Mouse (Mus musculus) limb, embryonic 10.5 days (tissue): ENCODE results near the gene Gm29609. TPM values are rescaled to one million over a fixed set of nuclear protein-coding genes. Genes with fewer than 3 reads are reported as not detected.

Experiments used
- DNase-seq: peaks from one replicate; pipeline ENCODE4 v3.0.0-alpha.2; 2017; ENCODE audit warnings: low spot score
- H3K27ac ChIP-seq: fragments of 300-500 bp; sonication (generic); 2 replicates; pipeline ENCODE4 v1.5.1; 2016; ENCODE audit warnings: mild to moderate bottlenecking
- H3K27me3 ChIP-seq: fragments of 300-500 bp; sonication (generic); 2 replicates; pipeline ENCODE4 v1.6.1; 2016; ENCODE audit warnings: low read depth, mild to moderate bottlenecking; ENCODE audit not compliant: poor library complexity, severe bottlenecking
- H3K36me3 ChIP-seq: fragments of 300-500 bp; sonication (generic); 2 replicates; pipeline ENCODE4 v1.6.1; 2016; ENCODE audit warnings: mild to moderate bottlenecking, moderate library complexity
- H3K4me1 ChIP-seq: fragments of 300-500 bp; sonication (generic); 2 replicates; pipeline ENCODE4 v1.6.1; 2016
- H3K4me3 ChIP-seq: fragments of 300-500 bp; sonication (generic); 2 replicates; pipeline ENCODE4 v1.5.1; 2016; ENCODE audit warnings: mild to moderate bottlenecking, moderate library complexity
- H3K9me3 ChIP-seq: fragments of 300-500 bp; sonication (generic); replicated peaks from 2 replicates; pipeline ENCODE4 v1.6.1; 2016; ENCODE audit warnings: mild to moderate bottlenecking
- WGBS: fragments of 180-500 bp; shearing (Covaris S2); methylation state at CpG from one replicate; pipeline ENCODE4 v1.1.7; 2016; 5-methylcytosine and 5-hydroxymethylcytosine counted together
- polyA plus RNA-seq: library from polyadenylated mRNA; unstranded; fragments of >200 nt; fragmentation: Nextera tagmentation; extraction: Ambion mirVana; gene quantifications from 2 replicates; pipeline ENCODE4 v1.2.1, GENCODE M21; 2016

The Gm29609 gene
- polyA plus RNA-seq, 1 experiment from 2014 or later = 1.3 TPM

- H3K4me3 ChIP-seq = peak overlapping the region; percentile 87
- peaks cover 85% of the 10 kb centered on the region for H3K36me3 ChIP-seq
- H3K27me3 ChIP-seq = no peaks in the 10 kb centered on the region
- WGBS = 85% methylated on average over 7 of the region's 7 CpGs
- no peak for DNase-seq
- peaks cover 21% of the 10 kb centered on the region for H3K4me1 ChIP-seq
- peak overlapping the region; percentile 95 for H3K27ac ChIP-seq
- H3K9me3 ChIP-seq = peaks cover 4% of the 10 kb centered on the region; the same call in 1 of the 2 replicates
These were observed 23.2 kb upstream of the Gm29609 start for GRCm38 (mm10) chr5:31202933-31203332.

GRCm38 (mm10) chr5:31201742-31202590 is 22.3 kb upstream of the Gm29609 start, which contains the start of gene Zfp513:
Gene Zfp513, minus strand, starts transcription at chr5:31202303.
- no peaks in the 10 kb centered on the region for H3K27me3 ChIP-seq
- H3K27ac ChIP-seq = peak within 1 kb of the TSS; percentile 95
- peaks cover 85% of the 10 kb centered on the region for H3K36me3 ChIP-seq
- peaks cover 4% of the 10 kb centered on the region; the same call in 1 of the 2 replicates for H3K9me3 ChIP-seq
- H3K4me3 ChIP-seq = peak within 1 kb of the TSS; percentile 87
- under 1% methylated on average over 53 of the region's 53 CpGs for WGBS
- H3K4me1 ChIP-seq = peaks cover 21% of the 10 kb centered on the region
- DNase-seq = peak; percentile 96

- no peak for DNase-seq
- WGBS = 23% methylated on average over 13 of the region's 13 CpGs
These were observed 21.5 kb upstream of the Gm29609 start for GRCm38 (mm10) chr5:31201042-31201741.

GRCm38 (mm10) chr5:31200327-31200768 is 20.6 kb upstream of the Gm29609 start:
- no peak for DNase-seq
- Histone ChIP-seq H3K4me3 (peak overlapping the region; percentile 87), H3K27ac (no peak overlapping the region), H3K27me3 (no peaks in the 10 kb centered on the region), H3K4me1 (peaks cover 21% of the 10 kb centered on the region), H3K9me3 (peaks cover 4% of the 10 kb centered on the region; the same call in 1 of the 2 replicates), H3K36me3 (peaks cover 87% of the 10 kb centered on the region)
- WGBS = 91% methylated on average over 27 of the region's 27 CpGs

More at GRCm38 (mm10) chr5:31201042-31201741, 21.5 kb upstream of the Gm29609 start:
- Histone ChIP-seq H3K27ac (peak overlapping the region; percentile 95), H3K4me3 (peak overlapping the region; percentile 87), H3K36me3 (peaks cover 87% of the 10 kb centered on the region), H3K27me3 (no peaks in the 10 kb centered on the region), H3K4me1 (peaks cover 21% of the 10 kb centered on the region), H3K9me3 (peaks cover 4% of the 10 kb centered on the region; the same call in 1 of the 2 replicates)

GRCm38 (mm10) chr5:31199893-31200292 is 20.2 kb upstream of the Gm29609 start:
- Histone ChIP-seq H3K27ac (no peak overlapping the region), H3K9me3 (peaks cover 4% of the 10 kb centered on the region; the same call in 1 of the 2 replicates), H3K4me3 (no peak overlapping the region; the same call in 1 of the 2 replicates), H3K36me3 (peaks cover 87% of the 10 kb centered on the region), H3K4me1 (peaks cover 21% of the 10 kb centered on the region), H3K27me3 (no peaks in the 10 kb centered on the region)
- 92% methylated on average over 9 of the region's 9 CpGs for WGBS
- no peak for DNase-seq

- no peak overlapping the region for H3K27ac ChIP-seq
- no peak overlapping the region for H3K4me3 ChIP-seq
- peaks cover 21% of the 10 kb centered on the region for H3K4me1 ChIP-seq
- peaks cover 87% of the 10 kb centered on the region for H3K36me3 ChIP-seq
- DNase-seq = no peak
- H3K9me3 ChIP-seq = peaks cover 4% of the 10 kb centered on the region; the same call in 1 of the 2 replicates
- no peaks in the 10 kb centered on the region for H3K27me3 ChIP-seq
- WGBS = 94% methylated on average over 19 of the region's 19 CpGs
These were observed 19.7 kb upstream of the Gm29609 start for GRCm38 (mm10) chr5:31199321-31199892.

GRCm38 (mm10) chr5:31198616-31199320 is 19.1 kb upstream of the Gm29609 start:
- 84% methylated on average over 5 of the region's 5 CpGs for WGBS
- peaks cover 27% of the 10 kb centered on the region for H3K4me1 ChIP-seq
- no peak overlapping the region for H3K4me3 ChIP-seq
- DNase-seq = no peak
- H3K27ac ChIP-seq = no peak overlapping the region
- H3K9me3 ChIP-seq = peaks cover 4% of the 10 kb centered on the region; the same call in 1 of the 2 replicates
- H3K36me3 ChIP-seq = peaks cover 85% of the 10 kb centered on the region
- H3K27me3 ChIP-seq = no peaks in the 10 kb centered on the region

GRCm38 (mm10) chr5:31198170-31198569 is 18.5 kb upstream of the Gm29609 start:
- Histone ChIP-seq H3K4me3 (no peak overlapping the region), H3K27ac (no peak overlapping the region), H3K36me3 (peaks cover 79% of the 10 kb centered on the region), H3K9me3 (peaks cover 4% of the 10 kb centered on the region; the same call in 1 of the 2 replicates), H3K27me3 (no peaks in the 10 kb centered on the region), H3K4me1 (peaks cover 29% of the 10 kb centered on the region)
- DNase-seq = no peak
- WGBS = 91% methylated on average over 9 of the region's 9 CpGs

GRCm38 (mm10) chr5:31197072-31197471 is 17.4 kb upstream of the Gm29609 start:
- Histone ChIP-seq H3K36me3 (peaks cover 69% of the 10 kb centered on the region), H3K9me3 (peaks cover 4% of the 10 kb centered on the region; the same call in 1 of the 2 replicates), H3K27ac (no peak overlapping the region), H3K4me3 (no peak overlapping the region), H3K4me1 (peaks cover 21% of the 10 kb centered on the region), H3K27me3 (no peaks in the 10 kb centered on the region)
- 94% methylated on average over 12 of the region's 12 CpGs for WGBS
- DNase-seq = no peak

- peaks cover 72% of the 10 kb centered on the region for H3K36me3 ChIP-seq
- H3K27ac ChIP-seq = no peak overlapping the region
- H3K4me1 ChIP-seq = peaks cover 29% of the 10 kb centered on the region
- 93% methylated on average over 10 of the region's 10 CpGs for WGBS
- H3K9me3 ChIP-seq = peaks cover 4% of the 10 kb centered on the region; the same call in 1 of the 2 replicates
- H3K27me3 ChIP-seq = no peaks in the 10 kb centered on the region
- H3K4me3 ChIP-seq = no peak overlapping the region
- DNase-seq = no peak
These were observed 16.5 kb upstream of the Gm29609 start for GRCm38 (mm10) chr5:31196207-31196606.

- Histone ChIP-seq H3K36me3 (peaks cover 76% of the 10 kb centered on the region), H3K9me3 (peaks cover 4% of the 10 kb centered on the region; the same call in 1 of the 2 replicates), H3K27me3 (no peaks in the 10 kb centered on the region), H3K4me1 (peaks cover 27% of the 10 kb centered on the region), H3K4me3 (0 out of 2 replicates have a peak overlapping the region, but pooled peaks have one; percentile 13), H3K27ac (no peak overlapping the region)
- WGBS = 96% methylated on average over 4 of the region's 4 CpGs
- no peak for DNase-seq
These were observed 16.0 kb upstream of the Gm29609 start for GRCm38 (mm10) chr5:31195671-31196070.
